Mouse (Mus musculus): ENCODE results near the gene Rab27a.

GRCm38 (mm10) chr9:73059224-73059623, 14.6 kb downstream of the Rab27a start:
- TF ChIP-seq POLR2A (IDR thresholded peaks at IDR 0.05; ENCODE audit: control insufficient read depth, low read depth, low read length) (no peak), CTCF (IDR thresholded peaks at IDR 0.05; ENCODE audit: control insufficient read depth, insufficient read depth, insufficient replicate concordance, low read depth, low read length) (no peak)

Measured in testis, adult 2 months (tissue).